Mouse (Mus musculus) T-cell, adult 66 days (primary cell): ENCODE data around the gene Scgb2b20. TPM values are rescaled to one million over a fixed set of nuclear protein-coding genes. Genes with fewer than 3 reads are reported as not detected.

Source experiments
- total RNA-seq, 2 experiments: library from RNA; stranded (reverse); gene quantifications; 3 replicates in 1 of 2; 4 replicates in 1 of 2; pipeline ENCODE4 v1.2.4; 2023

The Scgb2b20 gene
- not detected for total RNA-seq

DNA sequence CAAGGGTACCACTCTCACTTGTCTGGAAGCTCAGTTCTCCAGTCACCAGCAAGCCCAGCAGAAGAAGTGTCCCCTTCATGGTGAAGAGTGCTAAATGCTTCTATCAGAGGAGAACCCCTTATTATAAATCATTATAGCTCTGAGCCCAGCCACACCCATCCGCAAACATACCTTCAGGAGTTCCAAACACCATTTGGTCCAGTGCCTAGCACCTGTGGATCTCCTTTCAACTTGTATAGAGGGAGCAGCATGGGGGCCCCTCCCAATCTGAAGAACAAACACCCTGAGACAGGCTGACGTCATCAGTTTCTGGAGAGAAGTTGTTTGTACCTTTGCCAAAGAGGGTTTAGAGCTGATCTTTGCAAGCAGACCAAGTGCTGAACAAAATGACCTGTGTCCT is at the start of gene Scgb2b20:
TSS of gene Scgb2b20 (minus strand) at position 101 of the 400 bp plus-strand sequence.

DNA sequence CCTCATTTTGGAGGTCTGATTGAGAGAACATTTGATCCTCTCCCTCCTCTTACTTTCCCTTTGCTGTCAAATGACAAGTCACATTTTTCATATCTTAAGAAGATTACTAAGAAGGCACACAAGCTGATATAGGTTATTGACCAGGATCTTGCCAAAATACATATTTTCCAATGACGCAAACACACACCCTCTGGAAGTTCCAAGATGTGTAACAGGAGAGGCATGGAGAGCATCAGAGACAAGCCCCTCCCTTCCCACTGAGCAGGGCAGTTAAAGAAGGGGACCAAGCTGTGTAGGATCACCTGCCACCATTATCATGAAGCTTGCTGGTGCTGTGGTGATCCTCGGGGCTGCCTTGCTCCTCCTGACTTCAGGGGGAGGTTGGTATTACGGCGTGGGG is 6.8 kb upstream of the Scgb2b20 start, which contains the start of gene Scgb1b20:
TSS of gene Scgb1b20 (plus strand) at position 301 of the 400 bp plus-strand sequence.

Other genes starting within 250 kb of the Scgb2b20 start
- gene Scgb2b18, start 192.5 kb downstream of the Scgb2b20 start, total RNA-seq, result not detected
- gene Scgb1b18, start 180.8 kb downstream of the Scgb2b20 start, total RNA-seq, result not detected
- not detected for gene Scgb2b19, start 86.0 kb downstream of the Scgb2b20 start, total RNA-seq
- gene Scgb1b19, start 79.0 kb downstream of the Scgb2b20 start, total RNA-seq, result not detected
- gene Scgb1b20, start 6.9 kb upstream of the Scgb2b20 start, total RNA-seq, result not detected
- gene Scgb2b21, start 154.1 kb upstream of the Scgb2b20 start, total RNA-seq, result not detected